Mouse (Mus musculus) Patski (cell line): ENCODE data around the gene Acot12. TPM values are rescaled to one million over a fixed set of nuclear protein-coding genes. Genes with fewer than 3 reads are reported as not detected.

ENCODE experiments used
- ATAC-seq: fragments of 100-300 bp; one replicate; pipeline ENCODE4 v1.8.0; 2021
- CTCF ChIA-PET: fragments of 350-600 bp; sonication (Branson Sonifier 250); formaldehyde crosslinking; loops from one replicate; lab custom pipeline; 2022; ENCODE audit warnings: inconsistent platforms; lab: Charles Lee
- POLR2A ChIA-PET: fragments of 350-600 bp; sonication (Branson Sonifier 250); formaldehyde crosslinking; loops from one replicate; lab custom pipeline; 2022; ENCODE audit warnings: antibody characterized with exemption, inconsistent platforms; lab: Charles Lee
- DNase-seq: peaks from one replicate; pipeline ENCODE4 v3.0.0-alpha.2; 2011; ENCODE audit warnings: low read depth, low spot score
- H3K27me3 ChIP-seq: fragments of 371-371 bp; one replicate; pipeline ENCODE4 v1.5.1; 2021
- CTCF ChIP-seq: fragments of 100-300 bp; IDR thresholded peaks from one replicate; pipeline ENCODE4 v1.5.1; 2021
- in situ Hi-C: fragments of 300-500 bp; cut with MboI; formaldehyde crosslinking; loops from 3 replicates; pipeline ENCODE4 v1.11.1; 2018; ENCODE audit warnings: low pct_unique_long_range_greater_than_20kb, mixed read lengths
- polyA plus RNA-seq: library from polyadenylated mRNA; unstranded; gene quantifications from one replicate; pipeline ENCODE4 v1.2.3, GENCODE M21; 2021

Acot12 gene
- polyA plus RNA-seq, 1 experiment from 2014 or later, result not detected

DNA sequence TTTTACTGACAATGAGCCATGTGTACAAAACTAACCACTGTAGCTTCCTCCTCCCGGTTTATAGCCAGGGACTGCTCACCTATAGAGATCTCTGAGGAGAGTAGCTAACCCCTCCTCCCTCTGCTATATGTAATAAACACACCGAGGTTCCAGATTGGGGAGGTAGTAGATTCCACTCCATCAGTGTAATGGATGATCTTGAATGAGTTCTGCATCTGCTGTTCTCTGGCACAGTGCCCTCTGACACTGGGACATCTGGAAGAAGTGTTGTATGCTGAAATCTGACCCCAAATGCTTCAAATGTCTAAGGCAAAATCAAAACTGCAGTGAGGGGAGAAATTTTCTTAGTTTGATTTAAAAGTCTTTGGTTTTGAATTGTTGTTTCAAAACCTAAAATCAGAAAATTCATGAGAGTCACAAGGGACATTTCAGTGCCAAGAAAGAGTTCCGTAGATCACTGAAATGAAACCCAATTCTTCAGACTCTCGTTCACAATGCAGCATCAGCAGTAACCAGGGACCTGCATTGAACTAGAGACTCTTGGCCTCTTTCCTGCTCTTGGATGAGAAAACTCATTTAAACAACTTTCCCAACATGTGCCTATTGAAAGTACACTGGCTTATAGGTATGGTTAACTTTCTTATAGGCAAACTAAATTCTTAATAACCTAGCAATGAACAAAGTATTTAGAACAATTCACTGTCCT, 83.7 kb downstream of the Acot12 start:
- TF ChIP-seq CTCF, result no peak
- CTCF ChIA-PET, result no interaction called here
- POLR2A ChIA-PET, result no interaction called here
- H3K27me3 ChIP-seq, result peaks cover 3% of the 10 kb centered on the region
- ATAC-seq (no peak), DNase-seq (no peak)
- in situ Hi-C loops, result no loop called here

DNA sequence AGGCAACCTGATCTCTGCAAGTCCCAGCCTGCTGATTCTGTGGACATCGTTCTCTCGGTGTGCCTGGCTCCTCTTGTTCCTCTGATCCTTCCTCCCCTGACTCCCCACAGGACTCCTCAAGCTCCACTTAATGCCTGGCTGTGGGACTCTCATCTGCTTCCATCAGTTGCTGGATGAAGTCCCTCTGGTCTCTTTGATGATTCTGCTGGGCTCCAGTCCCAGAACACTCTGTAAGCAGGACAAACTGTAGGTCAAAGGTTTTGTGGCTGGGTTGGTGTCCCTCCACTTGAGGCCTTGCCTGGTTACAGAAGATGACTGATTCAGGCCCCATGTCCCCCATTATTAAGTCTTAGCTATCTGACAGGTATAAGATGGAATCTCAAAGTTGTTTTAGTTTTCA, 84.8 kb downstream of the Acot12 start:
- peaks cover 4% of the 10 kb centered on the region for H3K27me3 ChIP-seq
- CTCF ChIA-PET, result no interaction called here
- ATAC-seq, result no peak
- DNase-seq, result no peak
- POLR2A ChIA-PET, result no interaction called here
- no peak for TF ChIP-seq CTCF
- in situ Hi-C loops, result no loop called here

DNA sequence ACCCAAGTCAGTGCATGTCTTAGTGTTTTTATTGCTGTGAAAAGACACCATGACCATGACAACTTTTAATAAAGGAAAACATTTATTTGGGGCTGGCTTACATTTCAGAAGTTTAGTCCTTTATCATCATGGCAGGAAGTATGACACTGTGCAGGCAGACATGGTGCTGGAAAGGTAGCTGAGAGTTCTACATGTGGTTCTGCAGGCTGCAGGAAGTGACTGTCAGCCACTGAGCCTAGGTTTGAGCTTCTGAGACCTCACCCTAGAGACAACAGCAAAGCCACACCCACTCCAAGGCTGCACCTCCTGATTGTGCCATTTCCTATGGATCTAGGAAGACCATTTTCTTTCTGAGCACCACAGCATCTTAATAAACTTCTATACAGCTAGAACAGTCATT, 86.6 kb downstream of the Acot12 start:
- peaks cover 6% of the 10 kb centered on the region for H3K27me3 ChIP-seq
- no peak for TF ChIP-seq CTCF
- DNase-seq (no peak), ATAC-seq (no peak)
- ChIA-PET CTCF (no interaction called here), POLR2A (no interaction called here)
- in situ Hi-C loops, result no loop called here

Other genes starting within 250 kb of the Acot12 start
- gene Zcchc9, start 66.2 kb downstream of the Acot12 start, polyA plus RNA-seq, result 37.6 TPM
- not detected for gene Ckmt2, start 135.4 kb downstream of the Acot12 start, polyA plus RNA-seq